Mouse (Mus musculus) cerebellum, adult 2 months (tissue): ENCODE measurements around the gene Wdr93.

Source experiments
- CTCF ChIP-seq: fragments of 200-500 bp; IDR thresholded peaks from 2 replicates; pipeline ENCODE4 v1.5.1; 2011; ENCODE audit warnings: low read depth, mild to moderate bottlenecking, control low read depth, low read length, moderate library complexity, borderline replicate concordance; ENCODE audit not compliant: insufficient read depth
- POLR2A ChIP-seq: fragments of 200-500 bp; IDR thresholded peaks from 2 replicates; pipeline ENCODE4 v1.6.1; 2011; ENCODE audit warnings: low read length, control low read depth, borderline replicate concordance; ENCODE audit not compliant: insufficient read depth

DNA sequence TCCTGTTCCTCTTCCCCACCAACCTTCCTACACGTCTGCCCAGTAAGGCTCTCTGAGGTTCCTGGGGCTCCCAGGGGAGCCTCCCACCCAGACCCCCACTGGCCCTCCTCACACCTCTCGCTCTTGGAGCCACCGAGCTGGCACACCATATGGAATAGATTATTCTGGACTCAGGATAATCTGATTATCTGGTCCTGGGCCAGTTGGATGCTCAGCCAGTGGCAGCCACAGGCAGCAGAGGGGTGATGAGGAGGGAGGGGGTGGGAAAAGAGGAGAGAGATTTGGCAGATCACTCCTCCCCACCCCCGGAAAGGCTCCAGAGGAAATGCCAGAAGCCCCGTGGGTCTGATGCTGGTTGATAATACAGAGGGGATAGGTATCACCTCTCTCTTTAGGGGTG is 55.6 kb downstream of the Wdr93 start:
- TF ChIP-seq POLR2A (no peak), CTCF (no peak)
